Mouse (Mus musculus) adrenal gland, postnatal 4 days (tissue): ENCODE results near the gene Cox6a2. TPM values are rescaled to one million over a fixed set of nuclear protein-coding genes. Genes with fewer than 3 reads are reported as not detected.

Experiments
- total RNA-seq, 2 experiments: library from RNA; stranded (reverse); gene quantifications; 2 replicates each; pipeline ENCODE4 v1.2.3; 2021

Gene Cox6a2
- total RNA-seq, 2 experiments from 2014 or later = 15.8 to 26.8 TPM

Other genes with a start within 250 kb of the Cox6a2 start
- 100 to 1,000 TPM; 555 to 559 TPM for gene Fus, start 238.9 kb downstream of the Cox6a2 start, total RNA-seq
- gene Pycard, start 212.5 kb downstream of the Cox6a2 start, total RNA-seq = 10 to 100 TPM; 14.7 to 15.3 TPM
- 1 to 10 TPM; 3.4 to 8.6 TPM for gene Trim72, start 202.4 kb downstream of the Cox6a2 start, total RNA-seq
- 1 to 10 TPM; 3.3 to 5.6 TPM for gene Itgam, start 143.7 kb downstream of the Cox6a2 start, total RNA-seq
- not detected for gene Gm49368, start 143.7 kb downstream of the Cox6a2 start, total RNA-seq
- gene Itgax, start 76.8 kb downstream of the Cox6a2 start, total RNA-seq = under 1 TPM; 0.45 to 0.59 TPM
- gene Itgad, start 52.0 kb downstream of the Cox6a2 start, total RNA-seq = under 1 TPM; 0.20 to 0.23 TPM
- 10 to 100 TPM; 23.7 to 25.2 TPM for gene Armc5, start 31.0 kb upstream of the Cox6a2 start, total RNA-seq
- 1 to 10 TPM; 8.4 TPM for gene 9130023H24Rik, start 31.6 kb upstream of the Cox6a2 start, total RNA-seq
- gene Tgfb1i1, start 40.4 kb upstream of the Cox6a2 start, total RNA-seq = 10 to 100 TPM; 32.0 to 35.0 TPM
- 10 to 100 TPM in 1 of 2 experiments, under 1 TPM in 1; 0.73 to 22.0 TPM for gene Slc5a2, start 59.3 kb upstream of the Cox6a2 start, total RNA-seq
- 10 to 100 TPM; 39.3 to 39.4 TPM for gene BC017158, start 91.8 kb upstream of the Cox6a2 start, total RNA-seq
- gene Rgs10, start 212.4 kb upstream of the Cox6a2 start, total RNA-seq = 10 to 100 TPM; 11.5 to 12.0 TPM